Mouse (Mus musculus) C2C12 (cell line): Measurements from ENCODE around the gene Kalrn.

Experiments used
- CTCF ChIP-seq: IDR thresholded peaks from one replicate; pipeline ENCODE4 v1.5.1; 2011; ENCODE audit not compliant: control insufficient read depth, insufficient read depth, insufficient read length
- MAX ChIP-seq: IDR thresholded peaks from one replicate; pipeline ENCODE4 v1.6.1; 2011; ENCODE audit warnings: mild to moderate bottlenecking, control low read depth
- MYOD1 ChIP-seq: IDR thresholded peaks from one replicate; pipeline ENCODE4 v1.6.1; 2011; ENCODE audit warnings: low read depth; ENCODE audit not compliant: control insufficient read depth, insufficient read length

DNA sequence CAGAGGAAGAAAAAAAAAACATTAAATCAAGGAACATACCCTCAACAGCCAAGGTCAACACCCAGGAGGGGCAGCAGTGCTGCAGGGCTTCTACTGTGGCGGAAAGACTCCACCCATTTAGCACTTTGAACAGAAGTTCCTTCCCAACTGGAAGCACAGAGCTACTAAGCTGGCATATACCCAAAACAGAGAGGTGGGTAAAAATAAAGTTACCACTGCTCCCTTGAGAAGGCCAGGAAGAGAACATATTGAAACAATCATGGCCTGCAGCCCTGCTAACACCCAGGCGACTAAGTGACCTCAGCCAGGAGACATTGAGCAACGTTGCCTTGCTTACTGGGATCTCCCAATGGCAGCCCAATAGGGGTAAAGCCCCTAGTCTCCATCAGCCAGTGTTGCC, 79.4 kb downstream of the Kalrn start:
- no peak for TF ChIP-seq CTCF
- no peak for TF ChIP-seq MYOD1
- no peak for TF ChIP-seq MAX
